Mouse (Mus musculus) CD4-positive helper T cell, adult 2 months (primary cell): ENCODE measurements around the gene D17H6S53E.
"Not testable (repeated sequence)": the region's sequence is repeated elsewhere in the genome, so short reads cannot be mapped to it uniquely, and the experiment has no call there.

Experiments used
- DNase-seq: peaks from one replicate; pipeline ENCODE4 v3.0.0-alpha.2; 2012; ENCODE audit warnings: low read depth, missing footprints, low spot score

D17H6S53E gene

GRCm38 (mm10) chr17:35101161-35101560 lies 25.0 kb upstream of the D17H6S53E start:
- no peak for DNase-seq

DNA sequence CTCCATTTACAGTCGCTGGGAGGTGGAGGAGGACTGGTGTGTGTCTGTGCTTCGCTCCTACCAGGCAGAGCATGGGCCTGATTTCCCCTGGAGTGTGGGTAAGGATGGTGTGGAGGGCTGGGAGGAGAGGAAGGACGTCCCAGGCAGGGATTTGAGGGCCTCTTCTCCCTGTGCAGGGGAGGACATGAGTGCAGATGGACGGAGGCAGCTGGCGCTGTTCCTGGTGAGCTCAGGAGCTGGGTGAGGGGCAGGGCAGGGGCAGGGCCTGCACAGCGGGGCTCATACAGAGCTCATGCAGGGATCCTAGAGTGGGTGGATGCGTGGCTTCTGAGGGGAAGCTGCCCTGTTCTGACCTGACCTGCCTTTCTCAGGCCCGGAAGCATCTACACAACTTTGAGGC lies 23.9 kb upstream of the D17H6S53E start:
- DNase-seq = no peak

GRCm38 (mm10) chr17:35103221-35103690 lies 22.9 kb upstream of the D17H6S53E start:
- no peak for DNase-seq

DNA sequence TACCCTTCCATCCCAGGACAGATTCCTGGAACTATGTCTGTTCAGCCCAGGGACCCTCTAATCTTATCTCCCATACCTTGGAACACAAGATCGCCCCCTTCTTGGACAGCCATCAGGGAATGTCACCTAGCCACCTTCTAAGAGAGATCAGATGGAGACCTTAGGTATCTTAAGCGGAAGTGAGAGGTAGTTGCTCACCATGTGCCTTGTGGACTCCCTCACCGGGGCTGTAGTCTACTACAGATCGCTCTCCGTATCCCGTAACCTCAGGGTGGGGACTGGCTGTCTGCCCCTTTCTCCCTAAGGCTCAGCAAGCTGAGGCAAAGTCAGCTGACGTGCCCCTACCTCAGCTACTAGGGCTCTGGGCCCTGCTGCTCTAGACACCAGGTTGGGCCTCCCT lies 22.1 kb upstream of the D17H6S53E start:
- no peak for DNase-seq

GRCm38 (mm10) chr17:35104754-35105153 lies 21.4 kb upstream of the D17H6S53E start:
- no peak for DNase-seq

- DNase-seq = peak; percentile 39
These were observed 20.3 kb upstream of the D17H6S53E start for GRCm38 (mm10) chr17:35105740-35106389.

GRCm38 (mm10) chr17:35106522-35106921 lies 19.7 kb upstream of the D17H6S53E start:
- DNase-seq = no peak

DNA sequence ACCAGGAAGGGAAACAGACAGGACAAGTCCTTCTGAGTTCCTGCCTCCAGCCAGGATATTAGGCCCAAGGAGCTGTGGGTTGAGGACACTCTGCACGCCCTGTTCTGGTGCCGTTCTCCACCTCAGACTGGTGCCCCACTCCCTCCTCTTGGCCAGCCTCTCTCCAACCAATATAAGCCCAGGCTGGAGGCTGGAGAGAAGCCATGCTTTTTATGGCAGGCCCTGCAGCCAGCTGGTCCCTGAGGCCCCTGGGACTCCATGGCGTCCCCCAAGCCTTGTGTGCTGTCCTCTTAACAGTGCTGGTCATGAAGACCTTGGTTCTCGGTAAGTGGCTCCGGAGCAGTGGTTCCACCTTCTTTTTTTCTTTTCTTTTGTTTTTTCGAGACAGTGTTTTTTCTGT lies 18.1 kb upstream of the D17H6S53E start, which contains the start of gene Ly6g5c:
TSS of gene Ly6g5c (plus strand) at position 183 of the 400 bp plus-strand sequence.
- DNase-seq = no peak

- DNase-seq = no peak
These were observed 14.4 kb upstream of the D17H6S53E start for GRCm38 (mm10) chr17:35111774-35112173.

- DNase-seq = peak; percentile 59
These were observed 10.8 kb upstream of the D17H6S53E start, which contains the start of gene Ly6g5b for GRCm38 (mm10) chr17:35115046-35116019. Ly6g5b (minus strand) TSS chr17:35115428.

DNA sequence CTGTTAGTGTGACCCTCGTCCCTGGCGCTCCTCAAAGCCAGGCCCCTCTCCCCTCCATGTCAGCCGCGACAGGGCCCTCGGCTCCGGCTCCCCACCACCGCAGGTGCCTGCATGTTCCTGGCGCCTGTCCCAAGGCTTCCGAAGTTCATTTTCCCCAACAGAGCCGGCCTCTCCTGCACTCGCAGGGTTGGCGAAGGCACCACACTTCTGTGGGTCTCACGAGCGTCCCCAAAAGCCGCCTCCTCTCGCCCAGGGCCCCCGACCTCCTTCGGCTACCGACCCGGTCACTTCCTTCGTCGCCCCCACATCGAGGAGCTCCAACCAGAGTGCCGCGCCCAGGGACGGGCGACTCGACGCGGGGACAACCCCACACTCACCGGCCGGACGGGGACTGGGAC lies 5.4 kb upstream of the D17H6S53E start:
- DNase-seq = no peak

- peak; percentile 99 for DNase-seq
These were observed 4.9 kb upstream of the D17H6S53E start, which contains the start of gene Gpank1 for GRCm38 (mm10) chr17:35121143-35121799. Gpank1 (plus strand) TSS chr17:35121455.

- peak; percentile 77 for DNase-seq
These were observed 4.3 kb upstream of the D17H6S53E start, which contains the start of gene Csnk2b for GRCm38 (mm10) chr17:35121871-35122303. Csnk2b (minus strand) TSS chr17:35122053.

DNA sequence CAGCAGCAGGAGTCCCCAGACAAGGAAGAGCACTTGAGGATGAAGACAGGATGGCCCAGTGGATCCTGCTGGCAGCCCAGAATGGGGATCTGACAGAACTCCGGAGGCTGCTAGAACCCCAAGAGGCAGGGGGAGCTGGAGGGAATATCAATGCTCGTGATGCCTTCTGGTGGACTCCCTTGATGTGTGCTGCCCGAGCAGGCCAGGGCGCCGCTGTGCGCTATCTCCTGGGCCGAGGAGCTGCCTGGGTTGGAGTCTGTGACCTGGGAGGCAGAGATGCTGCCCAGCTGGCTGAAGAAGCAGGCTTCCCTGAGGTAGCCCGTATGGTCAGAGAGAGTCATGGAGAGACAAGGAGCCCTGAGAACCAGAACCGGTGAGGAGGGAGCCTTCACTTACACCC lies 2.9 kb upstream of the D17H6S53E start:
- not testable (repeated sequence) for DNase-seq

DNA sequence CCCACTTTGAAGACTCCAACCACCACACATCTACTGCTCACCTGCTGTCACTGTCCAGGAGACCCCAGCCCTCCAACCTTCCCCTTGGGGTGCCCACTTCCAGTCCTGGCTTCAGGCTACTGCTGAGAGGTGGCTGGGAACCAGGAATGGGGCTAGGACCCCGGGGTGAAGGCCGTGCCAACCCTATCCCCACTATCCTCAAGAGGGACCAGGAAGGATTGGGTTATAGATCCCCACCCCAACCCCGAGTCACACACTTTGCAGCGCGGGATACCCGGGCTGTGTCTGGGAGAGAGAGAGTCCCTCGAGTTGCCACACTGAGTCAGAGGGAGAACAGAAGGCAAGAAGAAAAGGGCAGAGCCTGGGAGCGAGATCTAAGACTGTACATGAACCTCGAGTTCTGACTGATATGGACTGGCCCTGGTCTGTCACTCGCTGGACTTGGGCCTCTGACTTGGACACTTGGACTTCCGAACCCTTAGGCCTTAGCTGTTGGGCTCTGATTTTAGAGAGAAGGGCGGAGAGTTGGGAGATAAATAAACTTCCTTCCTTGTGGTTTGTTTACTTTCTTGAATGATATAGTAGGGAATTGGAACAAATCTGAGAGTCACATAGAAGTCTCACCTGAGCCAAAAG lies 1.8 kb upstream of the D17H6S53E start:
- not testable (repeated sequence) for DNase-seq

GRCm38 (mm10) chr17:35125081-35125480 lies 1.1 kb upstream of the D17H6S53E start:
- DNase-seq = no peak

DNA sequence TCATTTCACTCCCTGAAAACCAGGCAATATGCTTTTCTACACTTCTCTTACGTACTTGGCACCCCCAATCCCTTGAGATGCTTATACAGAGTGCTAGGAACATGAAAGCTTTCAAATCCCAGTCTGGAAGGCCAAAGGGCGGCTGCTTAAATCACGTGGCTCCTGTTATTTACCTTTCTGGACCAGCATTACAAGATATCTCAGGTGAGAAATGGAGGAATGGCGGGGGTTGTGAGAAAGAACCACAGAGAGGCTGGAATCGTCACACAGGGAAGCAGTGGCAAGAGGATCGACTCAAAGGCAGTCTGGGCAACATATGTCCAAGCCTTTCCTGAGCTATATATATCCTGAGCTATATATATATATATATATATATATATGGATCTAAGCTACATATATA lies 595 bp upstream of the D17H6S53E start:
- no peak for DNase-seq

DNA sequence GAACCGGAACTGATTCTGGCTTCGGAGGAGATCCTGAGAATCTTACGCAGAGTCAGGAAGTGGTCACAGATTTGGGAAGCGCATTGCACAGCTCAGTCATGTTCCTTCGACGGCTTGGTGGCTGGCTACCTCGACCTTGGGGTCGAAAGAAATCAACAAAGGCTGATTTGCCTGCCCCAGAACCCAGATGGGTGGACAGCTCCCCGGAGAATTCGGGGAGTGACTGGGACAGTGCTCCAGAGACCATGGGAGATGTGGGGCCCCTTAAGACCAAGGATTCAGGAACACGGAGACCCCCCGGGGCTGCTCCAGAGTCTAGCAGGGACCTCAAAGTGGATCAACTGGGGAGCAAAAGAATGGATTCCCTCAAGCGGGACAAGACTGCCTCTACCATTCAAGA lies 844 bp downstream of the D17H6S53E start:
- no peak for DNase-seq

GRCm38 (mm10) chr17:35128996-35129395 lies 2.8 kb downstream of the D17H6S53E start:
- DNase-seq = no peak

DNA sequence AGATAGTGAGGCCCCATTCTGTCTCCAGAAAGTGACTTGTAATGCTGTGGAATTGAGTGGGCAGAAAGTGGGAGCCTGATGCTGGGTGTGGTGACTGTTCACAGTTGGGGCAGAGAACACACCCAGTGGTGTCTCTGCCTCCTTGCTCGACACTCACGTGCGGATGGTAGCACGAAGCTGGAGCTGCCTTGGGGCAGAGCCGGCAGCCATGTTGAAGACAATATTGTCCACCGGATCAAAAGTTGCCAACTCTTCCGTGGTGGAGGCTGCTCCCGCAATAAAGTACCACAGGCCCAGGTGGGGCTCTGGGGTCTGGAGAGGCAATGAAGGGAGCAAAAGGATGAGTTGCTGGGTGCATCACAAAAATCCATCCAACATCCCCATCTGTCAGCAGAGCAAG lies 4.9 kb downstream of the D17H6S53E start:
- no peak for DNase-seq

GRCm38 (mm10) chr17:35131500-35132173 lies 5.5 kb downstream of the D17H6S53E start, which contains the start of gene Apom:
Apom (minus strand) TSS chr17:35132050.
- DNase-seq = no peak
